Mouse (Mus musculus) ES-E14 (cell line): ENCODE measurements at regions not wholly inside any gene's neighbourhood (a gene's known extent, or its start where the extent isn't known, plus 50 kb on each side); places are given as distances from the start of the nearest gene placed in this dataset.

Source experiments
- CHD2 ChIP-seq: IDR thresholded peaks from 2 replicates; pipeline ENCODE4 v1.6.1; 2014; ENCODE audit warnings: mild to moderate bottlenecking, low read depth, low read length, inconsistent platforms
- HCFC1 ChIP-seq: IDR thresholded peaks from 2 replicates; pipeline ENCODE4 v1.6.1; 2012; ENCODE audit warnings: low read length, inconsistent platforms, borderline replicate concordance; ENCODE audit not compliant: insufficient read depth
- MAFK ChIP-seq: IDR thresholded peaks from 2 replicates; pipeline ENCODE4 v1.6.1; 2014; ENCODE audit warnings: mild to moderate bottlenecking, low read depth, low read length, inconsistent platforms; ENCODE audit not compliant: insufficient read depth
- ZC3H11A ChIP-seq: IDR thresholded peaks from 2 replicates; pipeline ENCODE4 v1.6.1; 2012; ENCODE audit warnings: low read depth, mild to moderate bottlenecking, inconsistent platforms, low read length, borderline replicate concordance
- ZNF384 ChIP-seq: IDR thresholded peaks from 2 replicates; pipeline ENCODE4 v1.6.1; 2012; ENCODE audit warnings: low read depth, low read length, inconsistent platforms

GRCm38 (mm10) chr7:83037714-83038113 lies 170.6 kb downstream of the Mex3b start:
- TF ChIP-seq ZC3H11A (no peak), MAFK (no peak), ZNF384 (no peak), CHD2 (no peak), HCFC1 (no peak)
